Mouse (Mus musculus): ENCODE data around the gene Cyp2c23. TPM values are rescaled to one million over a fixed set of nuclear protein-coding genes. Genes with fewer than 3 reads are reported as not detected.

The Cyp2c23 gene
- total RNA-seq, 1 experiment = 0.31 TPM

DNA sequence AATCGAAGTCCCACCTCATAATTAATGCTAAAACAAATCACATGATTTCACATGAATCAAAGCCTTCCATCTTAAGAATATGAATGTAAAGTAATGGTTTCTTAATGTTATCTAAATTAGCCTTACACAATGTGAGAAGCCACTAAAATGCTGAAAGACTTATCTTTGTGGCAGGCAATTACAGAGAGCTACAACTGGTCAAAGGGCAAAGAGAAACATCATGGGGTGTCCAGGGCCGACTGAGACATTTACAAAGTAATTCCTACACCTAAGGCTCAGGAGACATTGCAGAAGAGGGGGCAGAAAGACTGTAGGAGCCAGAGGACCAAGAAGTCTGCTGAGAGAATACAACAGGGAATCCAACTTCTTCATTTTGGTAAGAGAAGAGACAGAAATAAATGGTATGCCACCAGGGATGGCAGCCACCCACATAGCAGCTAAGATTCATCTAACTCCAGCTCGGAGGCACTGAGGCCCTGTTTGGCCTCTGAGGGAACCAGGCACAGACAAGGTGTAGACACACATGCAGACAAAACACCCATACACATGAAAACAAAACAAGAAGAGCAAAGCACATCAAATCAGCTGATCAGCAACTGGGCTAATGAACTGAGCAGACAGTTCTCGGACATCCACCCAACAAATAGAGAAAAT, 26.3 kb upstream of the Cyp2c23 start:
- no peaks in the 10 kb centered on the region for H3K9me3 ChIP-seq (ENCODE audit: control insufficient read depth, insufficient read depth, low read depth, low read length)
- peaks cover 2 to 5% of the 10 kb centered on the region in 2 experiments; a peak in 3 of 4 replicates for H3K4me1 ChIP-seq (ENCODE audit: control insufficient read depth in 2 of 2, insufficient read depth in 2 of 2, low read length in 2 of 2, poor library complexity in 1 of 2)
- no peak overlapping the region for H3K4me3 ChIP-seq (ENCODE audit: insufficient read depth in 1 of 2, low read depth in 1 of 2, low read length in 2 of 2, poor library complexity in 1 of 2, severe bottlenecking in 1 of 2)
- peaks cover 2% of the 10 kb centered on the region; the same call in 1 of the 2 replicates for H3K36me3 ChIP-seq (ENCODE audit: control insufficient read depth, insufficient read depth, low read length, poor library complexity, severe bottlenecking)
- no peak for DNase-seq (ENCODE audit: low read depth, low spot score)
- H3K9ac ChIP-seq (ENCODE audit: insufficient read depth, low read depth, low read length, poor library complexity, severe bottlenecking) = no peak overlapping the region
- H3K27ac ChIP-seq (ENCODE audit: insufficient read depth, low read depth, low read length, poor library complexity, severe bottlenecking) = no peak overlapping the region
- in situ Hi-C loops (cut with MboI; ENCODE audit: low sequenced_read_pairs in 2 of 2, unreplicated experiment in 2 of 2) = no loop called here
- TF ChIP-seq ZNF384 (IDR thresholded peaks at IDR 0.05; ENCODE audit: low read depth, low read length) (no peak), MAFK (IDR thresholded peaks at IDR 0.05; ENCODE audit: insufficient read depth, low read depth, low read length) (no peak)

DNA sequence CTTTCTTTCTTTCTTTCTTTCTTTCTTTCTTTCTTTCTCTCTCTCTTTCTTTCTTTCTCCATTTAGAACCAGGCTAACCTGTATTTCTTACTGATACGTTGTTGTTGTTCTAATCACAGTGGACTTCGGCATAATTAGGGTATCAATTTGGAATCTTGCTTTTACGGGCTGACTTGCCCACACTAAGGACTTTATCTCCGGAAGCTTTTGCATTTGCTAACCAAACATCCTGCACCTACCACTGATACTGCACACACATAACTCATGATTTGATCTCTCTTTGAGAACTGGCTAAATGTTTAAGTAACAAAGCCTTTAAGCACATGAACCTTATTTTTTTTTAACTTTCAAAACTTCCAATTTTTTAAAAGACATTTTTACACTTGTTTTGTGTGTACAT, 21.4 kb upstream of the Cyp2c23 start:
- Histone ChIP-seq H3K36me3 (ENCODE audit: control insufficient read depth, insufficient read depth, low read length, poor library complexity, severe bottlenecking) (peaks cover 4% of the 10 kb centered on the region; the same call in 1 of the 2 replicates), H3K4me1 (ENCODE audit: control insufficient read depth in 2 of 2, insufficient read depth in 2 of 2, low read length in 2 of 2, poor library complexity in 1 of 2) (peaks cover 4 to 11% of the 10 kb centered on the region in 2 experiments; a peak in 3 of 4 replicates), H3K9ac (ENCODE audit: insufficient read depth, low read depth, low read length, poor library complexity, severe bottlenecking) (no peak overlapping the region), H3K4me3 (ENCODE audit: insufficient read depth in 1 of 2, low read depth in 1 of 2, low read length in 2 of 2, poor library complexity in 1 of 2, severe bottlenecking in 1 of 2) (no peak overlapping the region), H3K27ac (ENCODE audit: insufficient read depth, low read depth, low read length, poor library complexity, severe bottlenecking) (no peak overlapping the region), H3K9me3 (ENCODE audit: control insufficient read depth, insufficient read depth, low read depth, low read length) (no peaks in the 10 kb centered on the region)
- TF ChIP-seq CHD2 (IDR thresholded peaks at IDR 0.05; ENCODE audit: low read depth, low read length) (no peak), MAFK (IDR thresholded peaks at IDR 0.05; ENCODE audit: insufficient read depth, low read depth, low read length) (no peak), ZNF384 (IDR thresholded peaks at IDR 0.05; ENCODE audit: low read depth, low read length) (no peak), ZC3H11A (IDR thresholded peaks at IDR 0.05; ENCODE audit: borderline replicate concordance, low read depth, low read length) (no peak), HCFC1 (IDR thresholded peaks at IDR 0.05; ENCODE audit: borderline replicate concordance, insufficient read depth, low read length) (no peak)
- in situ Hi-C loops (cut with MboI; ENCODE audit: low sequenced_read_pairs in 2 of 2, unreplicated experiment in 2 of 2) = no loop called here
- no peak for DNase-seq (ENCODE audit: low read depth, low spot score)

DNA sequence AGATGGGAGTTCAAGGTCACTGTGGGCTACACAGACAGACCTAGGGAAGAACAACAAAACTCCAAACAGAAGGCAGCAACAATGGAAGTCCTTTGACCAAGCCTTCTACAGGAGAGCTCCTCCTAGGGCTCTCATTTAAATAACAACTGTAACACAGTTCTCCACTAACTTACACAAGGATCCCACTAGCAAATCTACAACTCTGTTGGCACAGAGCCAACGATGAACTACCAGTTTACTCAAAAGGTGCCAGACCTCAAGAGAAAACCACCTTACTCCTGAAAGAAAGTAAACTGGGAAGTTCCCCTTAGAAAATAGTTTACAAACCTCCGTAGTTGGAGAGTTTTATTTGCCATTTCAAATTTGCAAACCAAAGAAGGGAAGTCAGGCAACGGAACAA, 20.3 kb upstream of the Cyp2c23 start:
- Histone ChIP-seq H3K27ac (ENCODE audit: insufficient read depth, low read depth, low read length, poor library complexity, severe bottlenecking) (peak overlapping the region; percentile 38; the same call in 1 of the 2 replicates), H3K9ac (ENCODE audit: insufficient read depth, low read depth, low read length, poor library complexity, severe bottlenecking) (no peak overlapping the region), H3K4me1 (ENCODE audit: control insufficient read depth in 2 of 2, insufficient read depth in 2 of 2, low read length in 2 of 2, poor library complexity in 1 of 2) (peaks cover 4 to 11% of the 10 kb centered on the region in 2 experiments; a peak in 3 of 4 replicates), H3K9me3 (ENCODE audit: control insufficient read depth, insufficient read depth, low read depth, low read length) (no peaks in the 10 kb centered on the region), H3K4me3 (ENCODE audit: insufficient read depth in 1 of 2, low read depth in 1 of 2, low read length in 2 of 2, poor library complexity in 1 of 2, severe bottlenecking in 1 of 2) (peak overlapping the region in 1 of 2 experiments; percentile 24; a peak in 2 of 4 replicates), H3K36me3 (ENCODE audit: control insufficient read depth, insufficient read depth, low read length, poor library complexity, severe bottlenecking) (peaks cover 4% of the 10 kb centered on the region)
- TF ChIP-seq HCFC1 (IDR thresholded peaks at IDR 0.05; ENCODE audit: borderline replicate concordance, insufficient read depth, low read length) (no peak), CHD2 (IDR thresholded peaks at IDR 0.05; ENCODE audit: low read depth, low read length) (0 out of 2 replicates have a peak, but pooled peaks have one; percentile 42)
- in situ Hi-C loops (cut with MboI; ENCODE audit: low sequenced_read_pairs in 2 of 2, unreplicated experiment in 2 of 2) = no loop called here
- DNase-seq (ENCODE audit: low read depth, low spot score) = peak; percentile 83

DNA sequence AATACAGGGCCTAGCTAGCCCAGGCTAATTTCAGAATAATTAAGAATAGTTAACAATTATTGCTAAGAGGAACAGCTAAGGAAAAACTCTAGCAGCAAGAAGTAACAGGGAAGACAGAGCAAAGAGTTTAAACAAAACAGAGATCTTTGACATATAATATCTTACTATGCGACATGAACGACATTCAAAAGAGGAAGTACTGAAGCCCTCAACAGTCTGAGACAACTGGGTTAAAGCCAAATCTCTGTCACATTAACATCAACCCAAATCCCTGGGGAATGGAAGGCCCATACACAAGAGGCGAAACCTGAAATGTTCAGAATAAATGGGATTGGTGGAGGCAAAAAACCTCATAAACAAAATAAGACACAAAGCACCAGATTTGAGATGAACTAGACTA, 16.8 kb upstream of the Cyp2c23 start:
- H3K9ac ChIP-seq (ENCODE audit: insufficient read depth, low read depth, low read length, poor library complexity, severe bottlenecking) = no peak overlapping the region
- TF ChIP-seq ZNF384 (IDR thresholded peaks at IDR 0.05; ENCODE audit: low read depth, low read length) (no peak), ZC3H11A (IDR thresholded peaks at IDR 0.05; ENCODE audit: borderline replicate concordance, low read depth, low read length) (no peak), MAFK (IDR thresholded peaks at IDR 0.05; ENCODE audit: insufficient read depth, low read depth, low read length) (no peak), CHD2 (IDR thresholded peaks at IDR 0.05; ENCODE audit: low read depth, low read length) (no peak), HCFC1 (IDR thresholded peaks at IDR 0.05; ENCODE audit: borderline replicate concordance, insufficient read depth, low read length) (no peak)
- DNase-seq (ENCODE audit: low read depth, low spot score) = no peak
- no peak overlapping the region for H3K27ac ChIP-seq (ENCODE audit: insufficient read depth, low read depth, low read length, poor library complexity, severe bottlenecking)
- H3K36me3 ChIP-seq (ENCODE audit: control insufficient read depth, insufficient read depth, low read length, poor library complexity, severe bottlenecking) = peaks cover 2% of the 10 kb centered on the region
- in situ Hi-C loops (cut with MboI; ENCODE audit: low sequenced_read_pairs in 2 of 2, unreplicated experiment in 2 of 2) = no loop called here
- no peak overlapping the region for H3K4me3 ChIP-seq (ENCODE audit: insufficient read depth in 1 of 2, low read depth in 1 of 2, low read length in 2 of 2, poor library complexity in 1 of 2, severe bottlenecking in 1 of 2)
- H3K4me1 ChIP-seq (ENCODE audit: control insufficient read depth in 2 of 2, insufficient read depth in 2 of 2, low read length in 2 of 2, poor library complexity in 1 of 2) = peaks cover 1 to 10% of the 10 kb centered on the region in 2 experiments; a peak in 3 of 4 replicates
- H3K9me3 ChIP-seq (ENCODE audit: control insufficient read depth, insufficient read depth, low read depth, low read length) = no peaks in the 10 kb centered on the region

DNA sequence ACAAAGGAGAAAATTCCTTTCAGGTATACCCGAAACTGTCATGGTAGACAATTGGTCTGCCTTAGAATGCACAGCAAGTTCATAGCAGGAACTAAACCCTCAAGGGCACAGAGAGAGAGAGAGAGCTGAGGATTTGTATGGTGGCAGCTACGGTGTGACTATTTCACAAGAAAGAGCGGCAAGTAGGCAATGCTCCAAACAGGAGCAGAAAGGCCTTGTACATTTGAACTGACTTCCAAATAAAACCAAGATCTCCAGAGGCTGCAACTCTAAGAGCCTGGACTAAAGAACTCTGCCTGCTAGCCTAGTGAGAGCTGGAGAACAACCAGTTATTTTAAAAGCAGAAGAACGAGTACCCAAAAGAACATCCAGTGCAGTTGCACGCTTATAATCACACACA, 13.1 kb upstream of the Cyp2c23 start:
- Histone ChIP-seq H3K4me1 (ENCODE audit: control insufficient read depth in 2 of 2, insufficient read depth in 2 of 2, low read length in 2 of 2, poor library complexity in 1 of 2) (no peaks in the 10 kb centered on the region), H3K36me3 (ENCODE audit: control insufficient read depth, insufficient read depth, low read length, poor library complexity, severe bottlenecking) (peaks cover 7% of the 10 kb centered on the region), H3K27ac (ENCODE audit: insufficient read depth, low read depth, low read length, poor library complexity, severe bottlenecking) (no peak overlapping the region), H3K9me3 (ENCODE audit: control insufficient read depth, insufficient read depth, low read depth, low read length) (no peaks in the 10 kb centered on the region), H3K9ac (ENCODE audit: insufficient read depth, low read depth, low read length, poor library complexity, severe bottlenecking) (no peak overlapping the region), H3K4me3 (ENCODE audit: insufficient read depth in 1 of 2, low read depth in 1 of 2, low read length in 2 of 2, poor library complexity in 1 of 2, severe bottlenecking in 1 of 2) (no peak overlapping the region)
- in situ Hi-C loops (cut with MboI; ENCODE audit: low sequenced_read_pairs in 2 of 2, unreplicated experiment in 2 of 2) = no loop called here
- DNase-seq (ENCODE audit: low read depth, low spot score) = no peak
- no peak for TF ChIP-seq HCFC1 (IDR thresholded peaks at IDR 0.05; ENCODE audit: borderline replicate concordance, insufficient read depth, low read length)
- TF ChIP-seq ZNF384 (IDR thresholded peaks at IDR 0.05; ENCODE audit: low read depth, low read length) = no peak
- TF ChIP-seq ZC3H11A (IDR thresholded peaks at IDR 0.05; ENCODE audit: borderline replicate concordance, low read depth, low read length) = no peak
- no peak for TF ChIP-seq MAFK (IDR thresholded peaks at IDR 0.05; ENCODE audit: insufficient read depth, low read depth, low read length)
- no peak for TF ChIP-seq CHD2 (IDR thresholded peaks at IDR 0.05; ENCODE audit: low read depth, low read length)
